Mouse (Mus musculus) CH12F3 (cell line): ENCODE measurements around the gene Tbc1d19.

ENCODE experiments used
- in situ Hi-C: fragments of 300-500 bp; cut with MboI; formaldehyde crosslinking; loops from 2 replicates; pipeline ENCODE4 v1.14.3; 2020; ENCODE audit warnings: low sequenced_read_pairs

Gene Tbc1d19

GRCm38 (mm10) chr5:53948606-53949266 lies 139.3 kb downstream of the Tbc1d19 start:
- in situ Hi-C loops: no loop called here

GRCm38 (mm10) chr5:53950189-53950588 lies 140.8 kb downstream of the Tbc1d19 start:
- in situ Hi-C loops: no loop called here

- in situ Hi-C loops: no loop called here
These were observed 143.8 kb downstream of the Tbc1d19 start for GRCm38 (mm10) chr5:53953216-53953615.
